Mouse (Mus musculus): Measurements from ENCODE around the gene Wdfy2.

GRCm38 (mm10) chr14:62921401-62921800 lies 83.9 kb downstream of the Wdfy2 start:
- TF ChIP-seq POLR2A (IDR thresholded peaks at IDR 0.05; ENCODE audit: control insufficient read depth, extremely low read depth, insufficient read depth, low read length, poor library complexity) (no peak), CTCF (IDR thresholded peaks at IDR 0.05; ENCODE audit: borderline replicate concordance, control insufficient read depth, extremely low read depth, insufficient read depth, low read length, poor library complexity) (no peak)
